Mouse (Mus musculus): ENCODE results near the gene Pes1.
"Not testable (repeated sequence)": the region's sequence is repeated elsewhere in the genome, so short reads cannot be mapped to it uniquely, and the experiment has no call there.

GRCm38 (mm10) chr11:4015796-4016195 lies 52.0 kb downstream of the Pes1 start:
- not testable (repeated sequence) for TF ChIP-seq CTCF (IDR thresholded peaks at IDR 0.05; ENCODE audit: low read depth, low read length); POLR2A (IDR thresholded peaks at IDR 0.05; ENCODE audit: borderline replicate concordance, low read depth, low read length)
